10 mouse cellular contexts compared by ENCODE assay signal in the genomic region with DNA sequence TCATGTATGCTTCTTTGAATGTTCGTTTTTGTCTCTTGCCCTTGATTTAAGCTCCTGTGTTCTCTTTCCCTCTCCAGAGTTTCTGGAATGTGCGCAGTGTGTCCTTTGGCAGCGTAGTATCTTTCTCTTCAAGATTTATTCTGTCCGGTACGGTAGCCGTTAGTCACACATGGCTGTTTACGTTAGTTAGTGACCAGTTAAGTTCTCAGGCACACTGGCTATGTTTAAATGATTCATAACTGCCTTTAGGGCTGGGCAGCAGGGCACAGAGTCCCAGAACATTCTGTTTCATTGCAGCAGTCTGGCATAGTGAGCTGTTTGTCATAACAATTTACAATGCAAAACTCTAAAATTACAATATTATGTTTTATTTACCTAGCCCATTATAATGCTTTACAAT.
DNase-seq lines count a peak whose midpoint lies in the region; TF ChIP-seq lines count a peak whose summit lies in the region.
"Had no signal": no experiment of that assay in that cellular context is flagged by ENCODE, and none has a peak within 500 bp of the region (broad histone marks: within the 10 kb centered on the region; RNA-seq: fewer than 3 reads in every experiment).

No protein-coding gene starts in this region.

- no peak for TF ChIP-seq CTCF in lung, adult 2 months (IDR thresholded peaks at IDR 0.05; ENCODE audit: insufficient read depth, low read length)

- peaks cover 7% of the 10 kb centered on the region; the same call in 1 of the 2 replicates for H3K4me1 ChIP-seq in lung, adult 2 months (ENCODE audit: control insufficient read depth, insufficient read depth, low read length)
- H3K4me1 ChIP-seq: midbrain, embryonic 13.5 days had no signal

- peak; percentile 36 to 39 for DNase-seq in heart, adult 18-20 months
- DNase-seq in heart, adult 8-10 months (ENCODE audit: low spot score) = no peak
- DNase-seq in lung, adult 18-20 months = peak; percentile 12 to 69
- no peak for DNase-seq in lung, adult 2 months
- DNase-seq in fibroblast of lung, adult 2 months (ENCODE audit: low read depth) = peak; percentile 48
- DNase-seq in lung, postnatal 36 days = peak; percentile 73
- no peak for DNase-seq in spleen, postnatal 10 days (ENCODE audit: low spot score in 2 of 2)
- DNase-seq: cerebellum, adult 18-20 months; liver, postnatal 0 days had no signal

- 52% methylated on average over 7 of the region's 7 CpGs for WGBS in lung, adult 2 months

- no peak for TF ChIP-seq POLR2A in lung, adult 2 months (IDR thresholded peaks at IDR 0.05; ENCODE audit: borderline replicate concordance, extremely low read depth, low read depth, low read length)

- H3K4me3 ChIP-seq in lung, adult 2 months (replicated peaks; ENCODE audit: extremely low read depth, low read depth, low read length) = no peak overlapping the region
- H3K4me3 ChIP-seq: midbrain, embryonic 13.5 days had no signal

Comparison
In these comparisons a context has a peak if more than half of its experiments do, and no peak if none do; other contexts are left out.
1. DNase-seq: peak in heart, adult 18-20 months (2 of 2), lung, adult 18-20 months (2 of 2), fibroblast of lung, adult 2 months (single experiment) and lung, postnatal 36 days (single experiment); none in heart, adult 8-10 months (single experiment), lung, adult 2 months (single experiment) and spleen, postnatal 10 days (0 of 2).